Mouse (Mus musculus): ENCODE results near the gene Parp3. TPM values are rescaled to one million over a fixed set of nuclear protein-coding genes. Genes with fewer than 3 reads are reported as not detected.
A peak's percentile ranks its signal among the peaks of the same experiment; 100 is the strongest.

The Parp3 gene
- total and polyA plus RNA-seq, 2 experiments from 2014 or later = 2.3 to 2.4 TPM

GRCm38 (mm10) chr9:106469317-106469716 is 7.4 kb downstream of the Parp3 start:
- no peak overlapping the region for H3K9ac ChIP-seq (replicated peaks; ENCODE audit: low read length, poor library complexity, severe bottlenecking)
- ATAC-seq (ENCODE audit: low FRiP score) (no peak), DNase-seq (ENCODE audit: low spot score) (no peak)
- H3K9me3 ChIP-seq (ENCODE audit: low read length) = no peaks in the 10 kb centered on the region
- H3K27ac ChIP-seq (ENCODE audit: low read depth, low read length) = no peak overlapping the region
- no peaks in the 10 kb centered on the region for H3K36me3 ChIP-seq (ENCODE audit: insufficient read depth, low read length)
- TF ChIP-seq CTCF (IDR thresholded peaks at IDR 0.05) = peak; percentile 11; the same call in 1 of the 2 replicates
- H3K4me1 ChIP-seq (ENCODE audit: insufficient read depth, low read length) = no peaks in the 10 kb centered on the region; the same call in 1 of the 2 replicates
- H3K4me3 ChIP-seq (ENCODE audit: low read depth, low read length) = no peak overlapping the region
- H3K27me3 ChIP-seq (ENCODE audit: insufficient read depth, low read length) = no peaks in the 10 kb centered on the region
- H3K4me2 ChIP-seq (ENCODE audit: low read depth, low read length, poor library complexity, severe bottlenecking) = no peak overlapping the region
- WGBS = 77% methylated on average over 6 of the region's 6 CpGs

GRCm38 (mm10) chr9:106467746-106468145 is 9.0 kb downstream of the Parp3 start:
- H3K9me3 ChIP-seq (ENCODE audit: low read length) = no peaks in the 10 kb centered on the region
- H3K9ac ChIP-seq (replicated peaks; ENCODE audit: low read length, poor library complexity, severe bottlenecking) = no peak overlapping the region
- no peaks in the 10 kb centered on the region for H3K27me3 ChIP-seq (ENCODE audit: insufficient read depth, low read length)
- 87% methylated on average over 7 of the region's 7 CpGs for WGBS
- TF ChIP-seq CTCF (IDR thresholded peaks at IDR 0.05) = no peak
- no peak overlapping the region for H3K4me3 ChIP-seq (ENCODE audit: low read depth, low read length)
- H3K27ac ChIP-seq (ENCODE audit: low read depth, low read length) = no peak overlapping the region
- no peak for ATAC-seq (ENCODE audit: low FRiP score)
- no peak overlapping the region for H3K4me2 ChIP-seq (ENCODE audit: low read depth, low read length, poor library complexity, severe bottlenecking)
- H3K36me3 ChIP-seq (ENCODE audit: insufficient read depth, low read length) = peaks cover 11% of the 10 kb centered on the region; the same call in 1 of the 2 replicates
- no peaks in the 10 kb centered on the region; the same call in 1 of the 2 replicates for H3K4me1 ChIP-seq (ENCODE audit: insufficient read depth, low read length)
- DNase-seq (ENCODE audit: low spot score) = no peak

GRCm38 (mm10) chr9:106466721-106467120 is 10.0 kb downstream of the Parp3 start:
- H3K4me1 ChIP-seq (ENCODE audit: insufficient read depth, low read length) = no peaks in the 10 kb centered on the region; the same call in 1 of the 2 replicates
- H3K36me3 ChIP-seq (ENCODE audit: insufficient read depth, low read length) = peaks cover 20% of the 10 kb centered on the region
- no peak for DNase-seq (ENCODE audit: low spot score)
- WGBS = 92% methylated on average over 6 of the region's 6 CpGs
- H3K4me2 ChIP-seq (ENCODE audit: low read depth, low read length, poor library complexity, severe bottlenecking) = no peak overlapping the region
- no peak overlapping the region for H3K27ac ChIP-seq (ENCODE audit: low read depth, low read length)
- no peaks in the 10 kb centered on the region for H3K9me3 ChIP-seq (ENCODE audit: low read length)
- no peak overlapping the region for H3K4me3 ChIP-seq (ENCODE audit: low read depth, low read length)
- no peaks in the 10 kb centered on the region for H3K27me3 ChIP-seq (ENCODE audit: insufficient read depth, low read length)
- no peak overlapping the region for H3K9ac ChIP-seq (replicated peaks; ENCODE audit: low read length, poor library complexity, severe bottlenecking)
- ATAC-seq (ENCODE audit: low FRiP score) = no peak
- no peak for TF ChIP-seq CTCF (IDR thresholded peaks at IDR 0.05)

GRCm38 (mm10) chr9:106465571-106466200 is 11.1 kb downstream of the Parp3 start, which contains the start of gene Gpr62:
Gpr62 (minus strand) TSS chr9:106465938.
- Histone ChIP-seq H3K4me3 (ENCODE audit: low read depth, low read length) (peak within 1 kb of the TSS; percentile 52), H3K27ac (ENCODE audit: low read depth, low read length) (peak within 1 kb of the TSS; percentile 89), H3K4me2 (ENCODE audit: low read depth, low read length, poor library complexity, severe bottlenecking) (peak within 1 kb of the TSS; percentile 94), H3K9me3 (ENCODE audit: low read length) (no peaks in the 10 kb centered on the region), H3K4me1 (ENCODE audit: insufficient read depth, low read length) (no peaks in the 10 kb centered on the region; the same call in 1 of the 2 replicates), H3K9ac (replicated peaks; ENCODE audit: low read length, poor library complexity, severe bottlenecking) (peak within 1 kb of the TSS; percentile 89), H3K36me3 (ENCODE audit: insufficient read depth, low read length) (peaks cover 27% of the 10 kb centered on the region), H3K27me3 (ENCODE audit: insufficient read depth, low read length) (no peaks in the 10 kb centered on the region)
- DNase-seq (ENCODE audit: low spot score) (peak; percentile 88), ATAC-seq (ENCODE audit: low FRiP score) (peak; percentile 57)
- TF ChIP-seq CTCF (IDR thresholded peaks at IDR 0.05) = no peak
- 23% methylated on average over 26 of the region's 26 CpGs for WGBS

- H3K4me3 ChIP-seq (ENCODE audit: low read depth, low read length) = peak overlapping the region; percentile 52
- peaks cover 30% of the 10 kb centered on the region for H3K36me3 ChIP-seq (ENCODE audit: insufficient read depth, low read length)
- WGBS = 2% methylated on average over 81 of the region's 99 CpGs
- ATAC-seq (ENCODE audit: low FRiP score) = peak; percentile 81
- TF ChIP-seq CTCF (IDR thresholded peaks at IDR 0.05) = no peak
- no peaks in the 10 kb centered on the region for H3K27me3 ChIP-seq (ENCODE audit: insufficient read depth, low read length)
- H3K4me2 ChIP-seq (ENCODE audit: low read depth, low read length, poor library complexity, severe bottlenecking) = peak overlapping the region; percentile 94
- no peaks in the 10 kb centered on the region; the same call in 1 of the 2 replicates for H3K4me1 ChIP-seq (ENCODE audit: insufficient read depth, low read length)
- no peaks in the 10 kb centered on the region for H3K9me3 ChIP-seq (ENCODE audit: low read length)
- peak overlapping the region; percentile 89 for H3K27ac ChIP-seq (ENCODE audit: low read depth, low read length)
- H3K9ac ChIP-seq (replicated peaks; ENCODE audit: low read length, poor library complexity, severe bottlenecking) = peak overlapping the region; percentile 89
- peak; percentile 92 for DNase-seq (ENCODE audit: low spot score)
Observed at GRCm38 (mm10) chr9:106464751-106465541, 11.8 kb downstream of the Parp3 start.

Data from midbrain, postnatal 0 days (tissue).